Mouse (Mus musculus): ENCODE measurements at regions not wholly inside any gene's neighbourhood (a gene's known extent, or its start where the extent isn't known, plus 50 kb on each side); places are given as distances from the start of the nearest gene placed in this dataset.

GRCm38 (mm10) chr13:116555053-116555452 lies 245.6 kb upstream of the Isl1 start:
- H3K4me3 ChIP-seq (replicated peaks in 1 of 3; ENCODE audit: low read depth in 2 of 3, low read length in 2 of 3, poor library complexity in 1 of 3): no peak overlapping the region
- H3K4me1 ChIP-seq (ENCODE audit: control insufficient read depth in 1 of 2, insufficient read depth in 2 of 2): no peaks in the 10 kb centered on the region
- dilution Hi-C loops (cut with MboI; ENCODE audit: extremely low pct_ligation_motif_present, extremely low pct_unique_long_range_greater_than_20kb, low sequenced_read_pairs): no loop called here
- no peaks in the 10 kb centered on the region for H3K79me2 ChIP-seq (replicated peaks; ENCODE audit: control insufficient read depth, extremely low read depth, insufficient read depth, poor library complexity, severe bottlenecking)
- no peak overlapping the region for H3K9ac ChIP-seq (ENCODE audit: insufficient read depth, low read depth)
- H3K9me3 ChIP-seq (replicated peaks; ENCODE audit: low read length): peaks cover 40% of the 10 kb centered on the region
- H3K4me2 ChIP-seq (ENCODE audit: insufficient read depth, low read depth, poor library complexity, severe bottlenecking): no peak overlapping the region
- no peaks in the 10 kb centered on the region for H3K36me3 ChIP-seq (replicated peaks in 1 of 2; ENCODE audit: control insufficient read depth in 1 of 2, insufficient read depth in 1 of 2, low read length in 1 of 2)
- DNase-seq (ENCODE audit: extremely low read depth): no peak
- TF ChIP-seq IRF4 (IDR thresholded peaks at IDR 0.05; ENCODE audit: low read depth, low read length) (no peak), BHLHE40 (IDR thresholded peaks at IDR 0.05; ENCODE audit: low read depth, low read length) (no peak), E2F4 (IDR thresholded peaks at IDR 0.05; ENCODE audit: insufficient replicate concordance, low read depth, low read length) (no peak), ETS1 (conservative IDR thresholded peaks at IDR 0.05; ENCODE audit: low read depth, low read length) (no peak), MAFK (IDR thresholded peaks at IDR 0.05; ENCODE audit: insufficient replicate concordance, low read length) (no peak)
- H3K27ac ChIP-seq (ENCODE audit: insufficient read depth, low read depth): no peak overlapping the region
- H3K27me3 ChIP-seq (replicated peaks): no peaks in the 10 kb centered on the region
- in situ Hi-C loops (cut with MboI; ENCODE audit: low pct_ligation_motif_present, low pct_unique_long_range_greater_than_20kb, low sequenced_read_pairs): no loop called here

GRCm38 (mm10) chr13:116535211-116535610 lies 225.7 kb upstream of the Isl1 start:
- DNase-seq (ENCODE audit: extremely low read depth): no peak
- H3K27ac ChIP-seq (ENCODE audit: insufficient read depth, low read depth): no peak overlapping the region
- no peak overlapping the region for H3K4me3 ChIP-seq (replicated peaks in 1 of 3; ENCODE audit: low read depth in 2 of 3, low read length in 2 of 3, poor library complexity in 1 of 3)
- in situ Hi-C loops (cut with MboI; ENCODE audit: low pct_ligation_motif_present, low pct_unique_long_range_greater_than_20kb, low sequenced_read_pairs) (no loop called here), dilution Hi-C loops (cut with MboI; ENCODE audit: extremely low pct_ligation_motif_present, extremely low pct_unique_long_range_greater_than_20kb, low sequenced_read_pairs) (no loop called here)
- H3K9ac ChIP-seq (ENCODE audit: insufficient read depth, low read depth): no peak overlapping the region
- H3K9me3 ChIP-seq (replicated peaks; ENCODE audit: low read length): peaks cover 32% of the 10 kb centered on the region
- no peak for TF ChIP-seq CHD2 (IDR thresholded peaks at IDR 0.05; ENCODE audit: low read length)
- TF ChIP-seq HCFC1 (IDR thresholded peaks at IDR 0.05; ENCODE audit: low read depth, low read length): no peak
- no peak for TF ChIP-seq NELFE (IDR thresholded peaks at IDR 0.05; ENCODE audit: low read depth, low read length)
- TF ChIP-seq MYC (IDR thresholded peaks at IDR 0.05; ENCODE audit: low read depth, low read length): no peak
- TF ChIP-seq EP300 (IDR thresholded peaks at IDR 0.05; ENCODE audit: low read length): no peak
- TF ChIP-seq NRF1 (IDR thresholded peaks at IDR 0.05; ENCODE audit: low read depth, low read length): no peak
- no peak for TF ChIP-seq ZC3H11A (IDR thresholded peaks at IDR 0.05; ENCODE audit: low read depth, low read length)
- TF ChIP-seq MAFK (IDR thresholded peaks at IDR 0.05; ENCODE audit: insufficient replicate concordance, low read length): no peak
- TF ChIP-seq ELF1 (IDR thresholded peaks at IDR 0.05; ENCODE audit: low read depth, low read length): no peak
- TF ChIP-seq USF2 (conservative IDR thresholded peaks at IDR 0.05; ENCODE audit: low read depth, low read length): no peak
- H3K79me2 ChIP-seq (replicated peaks; ENCODE audit: control insufficient read depth, extremely low read depth, insufficient read depth, poor library complexity, severe bottlenecking): no peaks in the 10 kb centered on the region
- no peak overlapping the region; the same call in 1 of the 2 replicates for H3K4me2 ChIP-seq (ENCODE audit: insufficient read depth, low read depth, poor library complexity, severe bottlenecking)
- no peaks in the 10 kb centered on the region for H3K27me3 ChIP-seq (replicated peaks)
- no peaks in the 10 kb centered on the region for H3K36me3 ChIP-seq (replicated peaks in 1 of 2; ENCODE audit: control insufficient read depth in 1 of 2, insufficient read depth in 1 of 2, low read length in 1 of 2)
- no peaks in the 10 kb centered on the region for H3K4me1 ChIP-seq (ENCODE audit: control insufficient read depth in 1 of 2, insufficient read depth in 2 of 2)

- no peaks in the 10 kb centered on the region for H3K36me3 ChIP-seq (replicated peaks in 1 of 2; ENCODE audit: control insufficient read depth in 1 of 2, insufficient read depth in 1 of 2, low read length in 1 of 2)
- H3K4me1 ChIP-seq (ENCODE audit: control insufficient read depth in 1 of 2, insufficient read depth in 2 of 2): no peaks in the 10 kb centered on the region
- no peaks in the 10 kb centered on the region for H3K27me3 ChIP-seq (replicated peaks)
- no peak overlapping the region for H3K4me3 ChIP-seq (replicated peaks in 1 of 3; ENCODE audit: low read depth in 2 of 3, low read length in 2 of 3, poor library complexity in 1 of 3)
- no peak overlapping the region for H3K27ac ChIP-seq (ENCODE audit: insufficient read depth, low read depth)
- dilution Hi-C loops (cut with MboI; ENCODE audit: extremely low pct_ligation_motif_present, extremely low pct_unique_long_range_greater_than_20kb, low sequenced_read_pairs) (no loop called here), in situ Hi-C loops (cut with MboI; ENCODE audit: low pct_ligation_motif_present, low pct_unique_long_range_greater_than_20kb, low sequenced_read_pairs) (no loop called here)
- no peaks in the 10 kb centered on the region for H3K79me2 ChIP-seq (replicated peaks; ENCODE audit: control insufficient read depth, extremely low read depth, insufficient read depth, poor library complexity, severe bottlenecking)
- no peak for TF ChIP-seq KAT2A (IDR thresholded peaks at IDR 0.05; ENCODE audit: insufficient replicate concordance, low read length)
- no peak for TF ChIP-seq TBP (conservative IDR thresholded peaks at IDR 0.05; ENCODE audit: low read depth, low read length)
- TF ChIP-seq MAFK (IDR thresholded peaks at IDR 0.05; ENCODE audit: insufficient replicate concordance, low read length): no peak
- no peak for TF ChIP-seq E2F4 (IDR thresholded peaks at IDR 0.05; ENCODE audit: insufficient replicate concordance, low read depth, low read length)
- no peak for TF ChIP-seq NRF1 (IDR thresholded peaks at IDR 0.05; ENCODE audit: low read depth, low read length)
- no peak for TF ChIP-seq POLR2AphosphoS2 (IDR thresholded peaks at IDR 0.05; ENCODE audit: low read depth, low read length)
- TF ChIP-seq GABPA (IDR thresholded peaks at IDR 0.05; ENCODE audit: insufficient replicate concordance, low read depth, low read length): no peak
- TF ChIP-seq MAX (IDR thresholded peaks at IDR 0.05; ENCODE audit: low read length): no peak
- no peak for TF ChIP-seq NELFE (IDR thresholded peaks at IDR 0.05; ENCODE audit: low read depth, low read length)
- no peak for TF ChIP-seq EP300 (IDR thresholded peaks at IDR 0.05; ENCODE audit: low read length)
- no peak for TF ChIP-seq RCOR1 (conservative IDR thresholded peaks at IDR 0.05; ENCODE audit: low read depth, low read length)
- TF ChIP-seq ETS1 (conservative IDR thresholded peaks at IDR 0.05; ENCODE audit: low read depth, low read length): no peak
- H3K9me3 ChIP-seq (replicated peaks; ENCODE audit: low read length): peaks cover 27% of the 10 kb centered on the region
- no peak overlapping the region for H3K4me2 ChIP-seq (ENCODE audit: insufficient read depth, low read depth, poor library complexity, severe bottlenecking)
- DNase-seq (ENCODE audit: extremely low read depth): no peak
- no peak overlapping the region for H3K9ac ChIP-seq (ENCODE audit: insufficient read depth, low read depth)
These were observed 223.7 kb upstream of the Isl1 start for GRCm38 (mm10) chr13:116533163-116533562.

All from CH12.LX (cell line).